Comparison of ENCODE assay signal across 19 mouse cellular contexts in genomic region chr8:61451721-61452337, GRCm38 (mm10). TPM values are rescaled to one million over a fixed set of nuclear protein-coding genes. Genes with fewer than 3 reads are reported as not detected.
DNase-seq lines count a peak whose midpoint lies in the region; ATAC-seq and TF ChIP-seq lines count a peak whose summit lies in the region.
"Had no signal": no experiment of that assay in that cellular context is flagged by ENCODE, and none has a peak within 500 bp of the region (broad histone marks: within the 10 kb centered on the region; RNA-seq: fewer than 3 reads in every experiment).

No protein-coding gene starts in this region.

- ATAC-seq in hindbrain, embryonic 13.5 days (ENCODE audit: low FRiP score) = peak; percentile 45
- peak; percentile 60; the same call in 1 of the 2 replicates for ATAC-seq in hindbrain, embryonic 14.5 days (ENCODE audit: low FRiP score)
- 0 out of 2 replicates have a peak, but pooled peaks have one; percentile 21 for ATAC-seq in hindbrain, postnatal 0 days
- ATAC-seq in neural tube, embryonic 14.5 days (ENCODE audit: low read depth) = peak; percentile 82
- ATAC-seq: forebrain, embryonic 15.5 days had no signal

- H3K36me3 ChIP-seq in hindbrain, embryonic 13.5 days = no peaks in the 10 kb centered on the region
- no peaks in the 10 kb centered on the region for H3K36me3 ChIP-seq in hindbrain, embryonic 10.5 days
- no peaks in the 10 kb centered on the region for H3K36me3 ChIP-seq in hindbrain, embryonic 14.5 days (replicated peaks; ENCODE audit: control insufficient read depth, insufficient read depth)
- no peaks in the 10 kb centered on the region for H3K36me3 ChIP-seq in hindbrain, postnatal 0 days (ENCODE audit: insufficient read depth, low read length)
- H3K36me3 ChIP-seq in neural tube, embryonic 14.5 days (ENCODE audit: control insufficient read depth, insufficient read depth, low read length) = no peaks in the 10 kb centered on the region
- H3K36me3 ChIP-seq in embryonic facial prominence, embryonic 10.5 days (replicated peaks) = no peaks in the 10 kb centered on the region
- H3K36me3 ChIP-seq: embryonic facial prominence, embryonic 12.5 days; forebrain, embryonic 15.5 days; G1E; heart, embryonic 13.5 days had no signal

- no peaks in the 10 kb centered on the region for H3K27me3 ChIP-seq in hindbrain, embryonic 13.5 days
- H3K27me3 ChIP-seq in hindbrain, embryonic 10.5 days (ENCODE audit: insufficient read depth, poor library complexity, severe bottlenecking) = no peaks in the 10 kb centered on the region
- H3K27me3 ChIP-seq in hindbrain, embryonic 14.5 days (ENCODE audit: control insufficient read depth, insufficient read depth, low read length) = no peaks in the 10 kb centered on the region
- no peaks in the 10 kb centered on the region for H3K27me3 ChIP-seq in hindbrain, postnatal 0 days (ENCODE audit: insufficient read depth, low read length)
- no peaks in the 10 kb centered on the region for H3K27me3 ChIP-seq in neural tube, embryonic 14.5 days (ENCODE audit: control insufficient read depth, insufficient read depth, low read length)
- H3K27me3 ChIP-seq in embryonic facial prominence, embryonic 10.5 days (replicated peaks; ENCODE audit: low read depth, poor library complexity, severe bottlenecking) = no peaks in the 10 kb centered on the region
- H3K27me3 ChIP-seq: embryonic facial prominence, embryonic 12.5 days; forebrain, embryonic 15.5 days; heart, embryonic 13.5 days had no signal

- no peak overlapping the region for H3K9ac ChIP-seq in hindbrain, embryonic 13.5 days
- H3K9ac ChIP-seq in hindbrain, embryonic 14.5 days = no peak overlapping the region
- no peak overlapping the region for H3K9ac ChIP-seq in hindbrain, postnatal 0 days (replicated peaks; ENCODE audit: low read length)
- no peak overlapping the region for H3K9ac ChIP-seq in neural tube, embryonic 14.5 days (replicated peaks; ENCODE audit: low read depth, low read length)
- H3K9ac ChIP-seq: embryonic facial prominence, embryonic 12.5 days; forebrain, embryonic 15.5 days; heart, embryonic 13.5 days had no signal

- H3K4me1 ChIP-seq in hindbrain, embryonic 13.5 days (replicated peaks) = peaks cover 20% of the 10 kb centered on the region
- H3K4me1 ChIP-seq in hindbrain, embryonic 10.5 days (replicated peaks) = peaks cover 3% of the 10 kb centered on the region; the same call in 1 of the 2 replicates
- peaks cover under 1% of the 10 kb centered on the region; the same call in 1 of the 2 replicates for H3K4me1 ChIP-seq in hindbrain, embryonic 14.5 days (replicated peaks; ENCODE audit: control insufficient read depth, insufficient read depth, low read length)
- H3K4me1 ChIP-seq in hindbrain, postnatal 0 days (ENCODE audit: insufficient read depth, low read length) = no peaks in the 10 kb centered on the region
- no peaks in the 10 kb centered on the region for H3K4me1 ChIP-seq in neural tube, embryonic 14.5 days (ENCODE audit: control insufficient read depth, insufficient read depth, low read length)
- peaks cover 17% of the 10 kb centered on the region for H3K4me1 ChIP-seq in embryonic facial prominence, embryonic 10.5 days
- H3K4me1 ChIP-seq: heart, embryonic 13.5 days had no signal

- no peak overlapping the region for H3K4me2 ChIP-seq in hindbrain, embryonic 13.5 days
- H3K4me2 ChIP-seq in hindbrain, embryonic 14.5 days (replicated peaks) = no peak overlapping the region
- H3K4me2 ChIP-seq in hindbrain, postnatal 0 days (ENCODE audit: low read depth, low read length) = no peak overlapping the region
- no peak overlapping the region for H3K4me2 ChIP-seq in neural tube, embryonic 14.5 days (ENCODE audit: low read depth, low read length)
- H3K4me2 ChIP-seq: embryonic facial prominence, embryonic 12.5 days; forebrain, embryonic 15.5 days; heart, embryonic 13.5 days had no signal

- TF ChIP-seq CTCF in hindbrain, postnatal 0 days (IDR thresholded peaks at IDR 0.05; ENCODE audit: low read depth) = no peak

- no peaks in the 10 kb centered on the region for H3K9me3 ChIP-seq in hindbrain, embryonic 13.5 days
- H3K9me3 ChIP-seq in hindbrain, embryonic 10.5 days = no peaks in the 10 kb centered on the region
- no peaks in the 10 kb centered on the region for H3K9me3 ChIP-seq in hindbrain, embryonic 14.5 days (ENCODE audit: control insufficient read depth, low read length)
- no peaks in the 10 kb centered on the region for H3K9me3 ChIP-seq in hindbrain, postnatal 0 days (ENCODE audit: low read length)
- no peaks in the 10 kb centered on the region for H3K9me3 ChIP-seq in neural tube, embryonic 14.5 days (ENCODE audit: control insufficient read depth, low read length)
- H3K9me3 ChIP-seq in embryonic facial prominence, embryonic 10.5 days = no peaks in the 10 kb centered on the region
- H3K9me3 ChIP-seq: embryonic facial prominence, embryonic 12.5 days; forebrain, embryonic 15.5 days; G1E; heart, embryonic 13.5 days had no signal

- no peak overlapping the region for H3K4me3 ChIP-seq in hindbrain, embryonic 13.5 days
- H3K4me3 ChIP-seq in hindbrain, embryonic 10.5 days = no peak overlapping the region
- no peak overlapping the region for H3K4me3 ChIP-seq in hindbrain, embryonic 14.5 days (replicated peaks; ENCODE audit: low read length)
- H3K4me3 ChIP-seq in hindbrain, postnatal 0 days (ENCODE audit: low read length) = no peak overlapping the region
- no peak overlapping the region for H3K4me3 ChIP-seq in neural tube, embryonic 14.5 days (ENCODE audit: low read depth, low read length)
- no peak overlapping the region for H3K4me3 ChIP-seq in embryonic facial prominence, embryonic 10.5 days
- H3K4me3 ChIP-seq: embryonic facial prominence, embryonic 12.5 days; forebrain, embryonic 15.5 days; heart, embryonic 13.5 days had no signal

- DNase-seq in hindbrain, embryonic 10.5 days (ENCODE audit: low spot score) = no peak
- no peak for DNase-seq in hindbrain, embryonic 14.5 days (ENCODE audit: low spot score)
- no peak for DNase-seq in hindbrain, postnatal 0 days (ENCODE audit: low spot score)
- DNase-seq in embryonic facial prominence, embryonic 10.5 days (ENCODE audit: low spot score) = no peak
- no peak for DNase-seq in frontal cortex, postnatal 14 days (ENCODE audit: low spot score in 2 of 2)
- DNase-seq in urinary bladder, postnatal 4 days (ENCODE audit: low spot score in 2 of 2) = no peak
- DNase-seq: adrenal gland, postnatal 25 days; cerebellum, adult 8-10 months; cerebellum, postnatal 14 days; embryo, embryonic 11 days; gastrocnemius, postnatal 10 days; heart, postnatal 36 days; kidney, adult 11 months had no signal

- H3K27ac ChIP-seq in hindbrain, embryonic 13.5 days = peak overlapping the region; percentile 30
- no peak overlapping the region for H3K27ac ChIP-seq in hindbrain, embryonic 10.5 days
- peak overlapping the region; percentile 8 for H3K27ac ChIP-seq in hindbrain, embryonic 14.5 days
- H3K27ac ChIP-seq in hindbrain, postnatal 0 days = no peak overlapping the region
- H3K27ac ChIP-seq in neural tube, embryonic 14.5 days (ENCODE audit: low read depth, low read length) = peak overlapping the region; percentile 16
- no peak overlapping the region for H3K27ac ChIP-seq in embryonic facial prominence, embryonic 10.5 days (replicated peaks)
- H3K27ac ChIP-seq: embryonic facial prominence, embryonic 12.5 days; forebrain, embryonic 15.5 days; heart, embryonic 13.5 days had no signal

- 62% methylated on average over 8 of the region's 8 CpGs for WGBS in hindbrain, embryonic 13.5 days
- WGBS in hindbrain, embryonic 10.5 days = 87% methylated on average over 8 of the region's 8 CpGs
- 75% methylated on average over 8 of the region's 8 CpGs for WGBS in hindbrain, embryonic 14.5 days
- WGBS in hindbrain, postnatal 0 days = 69% methylated on average over 8 of the region's 8 CpGs
- 41% methylated on average over 8 of the region's 8 CpGs for WGBS in neural tube, embryonic 14.5 days
- WGBS in embryonic facial prominence, embryonic 10.5 days = 88% methylated on average over 8 of the region's 8 CpGs

RNA-seq across cellular contexts. Expression of gene Cbr4, which starts 35.7 kb away (rescaled TPM):
- polyA plus RNA-seq in hindbrain, embryonic 13.5 days (2015; fragmentation: Nextera tagmentation; extraction: Ambion mirVana) = 21.7 and 23.0 TPM in 2 replicates
- 23.8 and 27.1 TPM in 2 replicates for polyA plus RNA-seq in hindbrain, embryonic 10.5 days (2016; fragmentation: Nextera tagmentation; extraction: Ambion mirVana)
- polyA plus RNA-seq in hindbrain, embryonic 14.5 days (2014; fragmentation: Nextera tagmentation; extraction: Ambion mirVana) = 16.0 and 22.4 TPM in 2 replicates
- total RNA-seq in hindbrain, postnatal 0 days (2014; rRNA removed) = 3.7 and 10.1 TPM in 2 replicates
- 24.5 and 27.9 TPM in 2 replicates for polyA plus RNA-seq in hindbrain, postnatal 0 days (2015; fragmentation: Nextera tagmentation; extraction: Ambion mirVana)
- polyA plus RNA-seq in neural tube, embryonic 14.5 days (2014; fragmentation: Nextera tagmentation; extraction: Ambion mirVana) = 19.6 and 20.2 TPM in 2 replicates
- polyA plus RNA-seq in embryonic facial prominence, embryonic 10.5 days (2016; fragmentation: Nextera tagmentation; extraction: Ambion mirVana) = 26.9 and 31.6 TPM in 2 replicates

Comparison
In these comparisons a context has a peak if more than half of its experiments do, and no peak if none do; other contexts are left out.
1. H3K27ac ChIP-seq: peak in hindbrain, embryonic 13.5 days (single experiment), hindbrain, embryonic 14.5 days (single experiment) and neural tube, embryonic 14.5 days (single experiment); none in hindbrain, embryonic 10.5 days (single experiment), hindbrain, postnatal 0 days (single experiment) and embryonic facial prominence, embryonic 10.5 days (single experiment).
2. ATAC-seq: peak in every context shown above with its lines; median percentile 82 in neural tube, embryonic 14.5 days; 60 in hindbrain, embryonic 14.5 days; 45 in hindbrain, embryonic 13.5 days; 21 in hindbrain, postnatal 0 days.